Mouse (Mus musculus) neural tube, embryonic 13.5 days (tissue): ENCODE measurements around the gene Mecom. TPM values are rescaled to one million over a fixed set of nuclear protein-coding genes. Genes with fewer than 3 reads are reported as not detected.

Experiments used
- ATAC-seq: fragments of 200-750 bp; cut with Nextera tagmentation; 2 replicates; pipeline ENCODE4 v1.8.0; 2017; ENCODE audit warnings: low read depth, mild to moderate bottlenecking, moderate TSS enrichment, moderate library complexity
- H3K27ac ChIP-seq: fragments of 300-500 bp; sonication (generic); replicated peaks from 2 replicates; pipeline ENCODE4 v1.5.1; 2015; ENCODE audit warnings: moderate library complexity, mild to moderate bottlenecking, inconsistent platforms
- H3K27me3 ChIP-seq: fragments of 300-500 bp; sonication (generic); 2 replicates; pipeline ENCODE4 v1.6.1; 2015; ENCODE audit warnings: mild to moderate bottlenecking, inconsistent platforms
- H3K36me3 ChIP-seq: fragments of 300-500 bp; sonication (generic); 2 replicates; pipeline ENCODE4 v1.6.1; 2015; ENCODE audit warnings: mild to moderate bottlenecking, inconsistent platforms
- H3K4me1 ChIP-seq: fragments of 300-500 bp; sonication (generic); replicated peaks from 2 replicates; pipeline ENCODE4 v1.6.1; 2015; ENCODE audit warnings: inconsistent platforms
- H3K4me2 ChIP-seq: fragments of 300-500 bp; sonication (generic); 2 replicates; pipeline ENCODE4 v1.6.1; 2015; ENCODE audit warnings: inconsistent platforms, mild to moderate bottlenecking, moderate library complexity
- H3K4me3 ChIP-seq: fragments of 300-500 bp; sonication (generic); 2 replicates; pipeline ENCODE4 v1.5.1; 2015; ENCODE audit warnings: mild to moderate bottlenecking, inconsistent platforms
- H3K9ac ChIP-seq: fragments of 300-500 bp; sonication (generic); 2 replicates; pipeline ENCODE4 v1.6.1; 2015; ENCODE audit warnings: moderate library complexity, mild to moderate bottlenecking, inconsistent platforms
- H3K9me3 ChIP-seq: fragments of 300-500 bp; sonication (generic); 2 replicates; pipeline ENCODE4 v1.6.1; 2016; ENCODE audit warnings: inconsistent platforms
- WGBS: fragments of 180-500 bp; shearing (Covaris S2); methylation state at CpG from one replicate; pipeline ENCODE4 v1.1.7; 2015; 5-methylcytosine and 5-hydroxymethylcytosine counted together
- polyA plus RNA-seq: library from polyadenylated mRNA; unstranded; fragments of >200 nt; fragmentation: Nextera tagmentation; extraction: Ambion mirVana; gene quantifications from 2 replicates; pipeline ENCODE4 v1.2.1, GENCODE M21; 2015

Gene Mecom
- polyA plus RNA-seq, 1 experiment from 2014 or later, result 8.9 TPM

GRCm38 (mm10) chr3:30086139-30086538, 461.7 kb downstream of the Mecom start:
- Histone ChIP-seq H3K9ac (no peak overlapping the region), H3K9me3 (no peaks in the 10 kb centered on the region), H3K36me3 (no peaks in the 10 kb centered on the region), H3K4me1 (no peaks in the 10 kb centered on the region), H3K4me3 (no peak overlapping the region), H3K27ac (no peak overlapping the region), H3K27me3 (no peaks in the 10 kb centered on the region), H3K4me2 (no peak overlapping the region)
- 43% methylated on average over 6 of the region's 6 CpGs for WGBS
- no peak; the same call in 1 of the 2 replicates for ATAC-seq

GRCm38 (mm10) chr3:30083842-30084241, 464.0 kb downstream of the Mecom start:
- no peak for ATAC-seq
- H3K27ac ChIP-seq, result no peak overlapping the region
- no peaks in the 10 kb centered on the region for H3K36me3 ChIP-seq
- H3K4me2 ChIP-seq, result no peak overlapping the region
- H3K27me3 ChIP-seq, result no peaks in the 10 kb centered on the region
- no peaks in the 10 kb centered on the region for H3K9me3 ChIP-seq
- 85% methylated on average over 1 of the region's 1 CpGs for WGBS
- 0 out of 2 replicates have a peak, but pooled peaks cover 3% of the 10 kb centered on the region for H3K4me1 ChIP-seq
- no peak overlapping the region for H3K9ac ChIP-seq
- no peak overlapping the region for H3K4me3 ChIP-seq

- H3K4me3 ChIP-seq, result no peak overlapping the region
- ATAC-seq, result no peak
- H3K27ac ChIP-seq, result no peak overlapping the region
- H3K36me3 ChIP-seq, result no peaks in the 10 kb centered on the region
- no peak overlapping the region for H3K4me2 ChIP-seq
- H3K9ac ChIP-seq, result no peak overlapping the region
- no peaks in the 10 kb centered on the region for H3K27me3 ChIP-seq
- 0 out of 2 replicates have a peak, but pooled peaks cover 3% of the 10 kb centered on the region for H3K4me1 ChIP-seq
- no peaks in the 10 kb centered on the region for H3K9me3 ChIP-seq
- WGBS, result 81% methylated on average over 9 of the region's 9 CpGs
Measured at GRCm38 (mm10) chr3:30083268-30083667, 464.5 kb downstream of the Mecom start.

- 37% methylated on average over 7 of the region's 7 CpGs for WGBS
- Histone ChIP-seq H3K36me3 (no peaks in the 10 kb centered on the region), H3K4me2 (no peak overlapping the region), H3K9ac (no peak overlapping the region), H3K4me3 (no peak overlapping the region), H3K9me3 (no peaks in the 10 kb centered on the region), H3K27ac (no peak overlapping the region), H3K27me3 (no peaks in the 10 kb centered on the region), H3K4me1 (0 out of 2 replicates have a peak, but pooled peaks cover 3% of the 10 kb centered on the region)
- no peak; the same call in 1 of the 2 replicates for ATAC-seq
Measured at GRCm38 (mm10) chr3:30080827-30081226, 467.0 kb downstream of the Mecom start.

- 0 out of 2 replicates have a peak, but pooled peaks cover 3% of the 10 kb centered on the region for H3K4me1 ChIP-seq
- no peak overlapping the region for H3K4me2 ChIP-seq
- no peak overlapping the region for H3K27ac ChIP-seq
- H3K4me3 ChIP-seq, result no peak overlapping the region
- H3K9ac ChIP-seq, result no peak overlapping the region
- no peaks in the 10 kb centered on the region for H3K27me3 ChIP-seq
- no peaks in the 10 kb centered on the region for H3K36me3 ChIP-seq
- WGBS, result 92% methylated on average over 7 of the region's 7 CpGs
- H3K9me3 ChIP-seq, result no peaks in the 10 kb centered on the region
- no peak for ATAC-seq
Measured at GRCm38 (mm10) chr3:30076522-30076921, 471.3 kb downstream of the Mecom start.

GRCm38 (mm10) chr3:30071271-30071670, 476.5 kb downstream of the Mecom start:
- H3K4me1 ChIP-seq, result no peaks in the 10 kb centered on the region
- H3K27ac ChIP-seq, result no peak overlapping the region
- no peak overlapping the region for H3K9ac ChIP-seq
- no peak overlapping the region for H3K4me2 ChIP-seq
- no peaks in the 10 kb centered on the region for H3K36me3 ChIP-seq
- H3K4me3 ChIP-seq, result no peak overlapping the region
- H3K9me3 ChIP-seq, result no peaks in the 10 kb centered on the region
- H3K27me3 ChIP-seq, result no peaks in the 10 kb centered on the region
- no peak for ATAC-seq

GRCm38 (mm10) chr3:30066519-30066918, 481.3 kb downstream of the Mecom start:
- Histone ChIP-seq H3K4me3 (no peak overlapping the region), H3K9ac (no peak overlapping the region), H3K36me3 (no peaks in the 10 kb centered on the region), H3K4me1 (0 out of 2 replicates have a peak, but pooled peaks cover 4% of the 10 kb centered on the region), H3K27me3 (no peaks in the 10 kb centered on the region), H3K9me3 (no peaks in the 10 kb centered on the region), H3K4me2 (no peak overlapping the region), H3K27ac (no peak overlapping the region)
- WGBS, result 78% methylated on average over 7 of the region's 7 CpGs
- ATAC-seq, result no peak

- no peaks in the 10 kb centered on the region for H3K9me3 ChIP-seq
- no peaks in the 10 kb centered on the region for H3K36me3 ChIP-seq
- H3K4me3 ChIP-seq, result no peak overlapping the region
- no peak overlapping the region for H3K9ac ChIP-seq
- H3K27me3 ChIP-seq, result no peaks in the 10 kb centered on the region
- H3K4me1 ChIP-seq, result no peaks in the 10 kb centered on the region
- ATAC-seq, result no peak
- no peak overlapping the region for H3K27ac ChIP-seq
- H3K4me2 ChIP-seq, result no peak overlapping the region
- WGBS, result 91% methylated on average over 7 of the region's 7 CpGs
Measured at GRCm38 (mm10) chr3:30060058-30060457, 487.8 kb downstream of the Mecom start.

- no peak overlapping the region for H3K27ac ChIP-seq
- H3K36me3 ChIP-seq, result no peaks in the 10 kb centered on the region
- H3K4me2 ChIP-seq, result no peak overlapping the region
- H3K9ac ChIP-seq, result no peak overlapping the region
- WGBS, result 81% methylated on average over 4 of the region's 4 CpGs
- no peaks in the 10 kb centered on the region for H3K9me3 ChIP-seq
- H3K4me1 ChIP-seq, result no peaks in the 10 kb centered on the region
- no peak for ATAC-seq
- no peaks in the 10 kb centered on the region for H3K27me3 ChIP-seq
- H3K4me3 ChIP-seq, result no peak overlapping the region
Measured at GRCm38 (mm10) chr3:30059615-30060014, 488.2 kb downstream of the Mecom start.

- H3K4me1 ChIP-seq, result no peaks in the 10 kb centered on the region
- no peak overlapping the region for H3K27ac ChIP-seq
- no peak for ATAC-seq
- H3K4me2 ChIP-seq, result no peak overlapping the region
- H3K9ac ChIP-seq, result no peak overlapping the region
- no peaks in the 10 kb centered on the region for H3K9me3 ChIP-seq
- WGBS, result 73% methylated on average over 6 of the region's 6 CpGs
- no peak overlapping the region for H3K4me3 ChIP-seq
- 0 out of 2 replicates have a peak, but pooled peaks cover 4% of the 10 kb centered on the region for H3K27me3 ChIP-seq
- no peaks in the 10 kb centered on the region for H3K36me3 ChIP-seq
Measured at GRCm38 (mm10) chr3:30051287-30051686, 496.5 kb downstream of the Mecom start.

GRCm38 (mm10) chr3:30050795-30051194, 497.0 kb downstream of the Mecom start:
- no peak overlapping the region for H3K9ac ChIP-seq
- no peaks in the 10 kb centered on the region for H3K4me1 ChIP-seq
- no peaks in the 10 kb centered on the region for H3K9me3 ChIP-seq
- no peak overlapping the region for H3K4me2 ChIP-seq
- no peaks in the 10 kb centered on the region for H3K36me3 ChIP-seq
- H3K4me3 ChIP-seq, result no peak overlapping the region
- WGBS, result 22% methylated on average over 5 of the region's 5 CpGs
- H3K27me3 ChIP-seq, result 0 out of 2 replicates have a peak, but pooled peaks cover 4% of the 10 kb centered on the region
- no peak overlapping the region for H3K27ac ChIP-seq
- no peak for ATAC-seq

- Histone ChIP-seq H3K27ac (no peak overlapping the region), H3K4me1 (no peaks in the 10 kb centered on the region), H3K36me3 (no peaks in the 10 kb centered on the region), H3K4me2 (no peak overlapping the region), H3K9ac (no peak overlapping the region), H3K27me3 (0 out of 2 replicates have a peak, but pooled peaks cover 4% of the 10 kb centered on the region), H3K4me3 (no peak overlapping the region), H3K9me3 (no peaks in the 10 kb centered on the region)
- no peak for ATAC-seq
- 84% methylated on average over 5 of the region's 5 CpGs for WGBS
Measured at GRCm38 (mm10) chr3:30048792-30049191, 499.0 kb downstream of the Mecom start.

- no peak overlapping the region for H3K4me3 ChIP-seq
- H3K4me1 ChIP-seq, result no peaks in the 10 kb centered on the region
- WGBS, result 66% methylated on average over 4 of the region's 4 CpGs
- H3K36me3 ChIP-seq, result no peaks in the 10 kb centered on the region
- H3K9ac ChIP-seq, result no peak overlapping the region
- H3K27ac ChIP-seq, result no peak overlapping the region
- H3K9me3 ChIP-seq, result no peaks in the 10 kb centered on the region
- H3K4me2 ChIP-seq, result no peak overlapping the region
- H3K27me3 ChIP-seq, result 0 out of 2 replicates have a peak, but pooled peaks cover 4% of the 10 kb centered on the region
- no peak for ATAC-seq
Measured at GRCm38 (mm10) chr3:30048157-30048556, 499.7 kb downstream of the Mecom start.
